Mouse (Mus musculus): Measurements from ENCODE around the gene Gm8122.
"Not testable (repeated sequence)": the region's sequence is repeated elsewhere in the genome, so short reads cannot be mapped to it uniquely, and the experiment has no call there.

GRCm38 (mm10) chr14:43258349-43258748 lies 23.2 kb upstream of the Gm8122 start, which contains the start of gene Gm8126:
- TF ChIP-seq CTCF, POLR2A (IDR thresholded peaks at IDR 0.05; ENCODE audit: insufficient read depth, low read depth, low read length): not testable (repeated sequence)
